Mouse (Mus musculus) olfactory bulb, adult 2 months (tissue): Measurements from ENCODE around the gene Ina.

ENCODE experiments used
- CTCF ChIP-seq: fragments of 200-500 bp; IDR thresholded peaks from 2 replicates; pipeline ENCODE4 v1.5.1; 2012; ENCODE audit warnings: low read depth, mild to moderate bottlenecking, low read length, moderate library complexity; ENCODE audit not compliant: insufficient read depth
- POLR2A ChIP-seq: fragments of 200-500 bp; IDR thresholded peaks from 2 replicates; pipeline ENCODE4 v1.6.1; 2012; ENCODE audit warnings: mild to moderate bottlenecking, low read depth, low read length, moderate library complexity; ENCODE audit not compliant: insufficient read depth

DNA sequence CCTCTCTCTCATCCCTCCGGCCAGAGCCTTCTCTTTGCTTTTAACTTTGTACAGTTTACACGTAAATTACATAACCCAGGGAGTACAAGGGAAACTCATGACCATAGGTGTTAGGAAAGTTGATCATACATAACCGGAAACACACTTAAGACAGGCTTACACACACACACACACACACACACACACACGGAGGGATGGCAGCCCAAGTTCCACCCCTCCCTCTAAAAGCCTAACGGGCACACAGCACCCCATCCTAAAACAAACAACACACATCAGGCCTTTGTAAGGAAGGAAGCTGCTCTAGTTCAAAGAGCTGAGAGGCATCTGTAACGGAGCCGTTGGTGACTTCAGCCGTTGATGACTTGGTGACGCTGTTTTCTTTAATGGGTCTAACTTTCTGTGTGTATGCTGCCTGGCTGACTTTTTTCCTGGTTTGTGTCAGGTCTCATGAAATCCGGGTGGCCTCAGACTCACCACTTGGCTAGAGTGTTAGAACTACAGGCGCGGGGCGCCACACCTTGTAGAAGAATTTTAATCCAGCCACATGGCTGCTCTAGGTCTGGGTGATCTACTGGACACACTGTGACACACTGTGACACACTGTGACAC, 44.3 kb upstream of the Ina start:
- TF ChIP-seq POLR2A (no peak), CTCF (no peak)
